Mouse (Mus musculus) limb, embryonic 14.5 days (tissue): ENCODE measurements around the gene Fam193a. TPM values are rescaled to one million over a fixed set of nuclear protein-coding genes. Genes with fewer than 3 reads are reported as not detected.

Experiments used
- ATAC-seq: fragments of 200-750 bp; cut with Nextera tagmentation; 2 replicates; pipeline ENCODE4 v1.8.0; 2017; ENCODE audit warnings: low read depth, moderate number of reproducible peaks, moderate TSS enrichment; ENCODE audit not compliant: low FRiP score
- DNase-seq: peaks from one replicate; pipeline ENCODE4 v3.0.0-alpha.2; 2015; ENCODE audit warnings: low spot score
- H3K27ac ChIP-seq: fragments of 300-500 bp; sonication (generic); replicated peaks from 2 replicates; pipeline ENCODE4 v1.5.1; 2014; ENCODE audit warnings: low read depth, mild to moderate bottlenecking, low read length, moderate library complexity, mixed read lengths
- H3K27me3 ChIP-seq: fragments of 300-500 bp; sonication (generic); 2 replicates; pipeline ENCODE4 v1.6.1; 2014; ENCODE audit warnings: low read length, mixed read lengths; ENCODE audit not compliant: control insufficient read depth, insufficient read depth
- H3K36me3 ChIP-seq: fragments of 300-500 bp; sonication (generic); 2 replicates; pipeline ENCODE4 v1.6.1; 2014; ENCODE audit warnings: mild to moderate bottlenecking, low read length, moderate library complexity, mixed read lengths; ENCODE audit not compliant: control insufficient read depth, insufficient read depth
- H3K4me1 ChIP-seq: fragments of 300-500 bp; sonication (generic); 2 replicates; pipeline ENCODE4 v1.6.1; 2014; ENCODE audit warnings: antibody characterized with exemption, low read length, mixed read lengths; ENCODE audit not compliant: control insufficient read depth, insufficient read depth
- H3K4me2 ChIP-seq: fragments of 300-500 bp; sonication (generic); replicated peaks from 2 replicates; pipeline ENCODE4 v1.6.1; 2014; ENCODE audit warnings: low read depth, mild to moderate bottlenecking, low read length, moderate library complexity; ENCODE audit not compliant: severe bottlenecking
- H3K4me3 ChIP-seq: fragments of 300-500 bp; sonication (generic); replicated peaks from 2 replicates; pipeline ENCODE4 v1.5.1; 2014; ENCODE audit warnings: low read length
- H3K9ac ChIP-seq: fragments of 300-500 bp; sonication (generic); 2 replicates; pipeline ENCODE4 v1.6.1; 2014; ENCODE audit warnings: mild to moderate bottlenecking, low read depth, low read length, moderate library complexity; ENCODE audit not compliant: severe bottlenecking
- H3K9me3 ChIP-seq: fragments of 300-500 bp; sonication (generic); 2 replicates; pipeline ENCODE4 v1.6.1; 2016; ENCODE audit warnings: low read length; ENCODE audit not compliant: control insufficient read depth
- POLR2A ChIP-seq: fragments of 200-500 bp; IDR thresholded peaks from 2 replicates; pipeline ENCODE4 v1.8.0; 2012; ENCODE audit warnings: inconsistent platforms, mild to moderate bottlenecking, moderate library complexity, borderline replicate concordance; ENCODE audit not compliant: insufficient read depth, insufficient read length; ENCODE audit errors: extremely low read depth
- WGBS: fragments of 180-500 bp; shearing (Covaris S2); extraction: QIAGEN DNeasy Blood & Tissue Kit; methylation state at CpG from one replicate; pipeline ENCODE4 v1.1.7; 2014; 5-methylcytosine and 5-hydroxymethylcytosine counted together
- polyA plus RNA-seq, 2 experiments: library from polyadenylated mRNA; depleted of rRNA in 1 of 2; stranded (reverse) in 1 of 2; unstranded in 1 of 2; fragments of >200 nt; fragmentation: Nextera tagmentation in 1 of 2; extraction: Ambion mirVana in 1 of 2; gene quantifications; 2 replicates each; pipeline versions ENCODE4 v1.2.1 to v1.2.3; 2012 to 2014

Fam193a gene
- polyA plus RNA-seq (2012; rRNA removed) (57.5 and 85.7 TPM in 2 replicates), polyA plus RNA-seq (2014; fragmentation: Nextera tagmentation; extraction: Ambion mirVana) (16.6 and 19.2 TPM in 2 replicates)

- H3K27me3 ChIP-seq, result no peaks in the 10 kb centered on the region
- TF ChIP-seq POLR2A, result peak; percentile 70; the same call in 1 of the 2 replicates
- ATAC-seq (peak; percentile 99), DNase-seq (peak; percentile 97)
- peak within 1 kb of the TSS; percentile 87 for H3K4me3 ChIP-seq
- H3K9me3 ChIP-seq, result no peaks in the 10 kb centered on the region
- under 1% methylated on average over 31 of the region's 64 CpGs for WGBS
- H3K36me3 ChIP-seq, result no peaks in the 10 kb centered on the region
- H3K4me2 ChIP-seq, result peak within 1 kb of the TSS; percentile 75
- peak within 1 kb of the TSS; percentile 93 for H3K9ac ChIP-seq
- H3K27ac ChIP-seq, result peak within 1 kb of the TSS; percentile 79
- peaks cover 17% of the 10 kb centered on the region for H3K4me1 ChIP-seq
Observed at GRCm38 (mm10) chr5:34369341-34370021, at the start of gene Fam193a. Gene Fam193a (plus strand): TSS chr5:34369933.

GRCm38 (mm10) chr5:34321236-34321635 is 48.5 kb upstream of the Fam193a start:
- H3K36me3 ChIP-seq, result no peaks in the 10 kb centered on the region
- H3K4me2 ChIP-seq, result no peak overlapping the region
- H3K27me3 ChIP-seq, result no peaks in the 10 kb centered on the region
- DNase-seq (no peak), ATAC-seq (no peak)
- H3K4me3 ChIP-seq, result no peak overlapping the region
- H3K4me1 ChIP-seq, result peaks cover 4% of the 10 kb centered on the region
- H3K27ac ChIP-seq, result no peak overlapping the region
- 85% methylated on average over 4 of the region's 4 CpGs for WGBS
- H3K9me3 ChIP-seq, result no peaks in the 10 kb centered on the region
- no peak overlapping the region for H3K9ac ChIP-seq
- no peak for TF ChIP-seq POLR2A

- Histone ChIP-seq H3K9me3 (no peaks in the 10 kb centered on the region), H3K4me2 (no peak overlapping the region), H3K4me1 (peaks cover 16% of the 10 kb centered on the region), H3K4me3 (no peak overlapping the region), H3K27ac (no peak overlapping the region), H3K9ac (no peak overlapping the region), H3K27me3 (no peaks in the 10 kb centered on the region), H3K36me3 (no peaks in the 10 kb centered on the region)
- no peak for ATAC-seq
- TF ChIP-seq POLR2A, result no peak
- DNase-seq, result no peak
Observed at GRCm38 (mm10) chr5:34325286-34325685, 44.4 kb upstream of the Fam193a start.

- Histone ChIP-seq H3K27ac (peak overlapping the region; percentile 8; the same call in 1 of the 2 replicates), H3K4me3 (peak overlapping the region; percentile 31; the same call in 1 of the 2 replicates), H3K9me3 (no peaks in the 10 kb centered on the region), H3K9ac (no peak overlapping the region; the same call in 1 of the 2 replicates), H3K27me3 (no peaks in the 10 kb centered on the region), H3K4me2 (peak overlapping the region; percentile 61), H3K4me1 (peaks cover 16% of the 10 kb centered on the region), H3K36me3 (no peaks in the 10 kb centered on the region)
- 25% methylated on average over 4 of the region's 4 CpGs for WGBS
- DNase-seq, result peak; percentile 38
- TF ChIP-seq POLR2A, result no peak
- ATAC-seq, result peak; percentile 27; the same call in 1 of the 2 replicates
Observed at GRCm38 (mm10) chr5:34326249-34326691, 43.5 kb upstream of the Fam193a start.

GRCm38 (mm10) chr5:34326875-34327576 is 42.7 kb upstream of the Fam193a start:
- H3K36me3 ChIP-seq, result no peaks in the 10 kb centered on the region
- H3K4me1 ChIP-seq, result peaks cover 16% of the 10 kb centered on the region
- ATAC-seq (peak; percentile 73), DNase-seq (no peak)
- peak overlapping the region; percentile 61 for H3K9ac ChIP-seq
- no peak for TF ChIP-seq POLR2A
- peak overlapping the region; percentile 31 for H3K4me3 ChIP-seq
- 7% methylated on average over 27 of the region's 31 CpGs for WGBS
- no peaks in the 10 kb centered on the region for H3K9me3 ChIP-seq
- no peaks in the 10 kb centered on the region for H3K27me3 ChIP-seq
- H3K4me2 ChIP-seq, result peak overlapping the region; percentile 61
- no peak overlapping the region for H3K27ac ChIP-seq
